Mouse (Mus musculus) CH12.LX (cell line): ENCODE data around the gene Fbxo47. TPM values are rescaled to one million over a fixed set of nuclear protein-coding genes. Genes with fewer than 3 reads are reported as not detected.

Source experiments
- DNase-seq: peaks from one replicate; pipeline ENCODE4 v3.0.0-alpha.2; 2013; ENCODE audit errors: extremely low read depth
- H3K27ac ChIP-seq: 2 replicates; pipeline ENCODE4 v1.5.1; 2012; ENCODE audit warnings: low read depth, mild to moderate bottlenecking, control low read depth, moderate library complexity; ENCODE audit not compliant: insufficient read depth
- H3K27me3 ChIP-seq: replicated peaks from 2 replicates; pipeline ENCODE3; 2012; ENCODE audit warnings: inconsistent platforms
- H3K36me3 ChIP-seq, 2 experiments: replicated peaks in 1 of 2; 2 replicates each; pipeline versions ENCODE3 to v1.6.1; 2012; ENCODE audit warnings: inconsistent platforms in 1 of 2, low read length in 1 of 2, mild to moderate bottlenecking in 1 of 2, mixed read lengths in 1 of 2, moderate library complexity in 1 of 2; ENCODE audit not compliant: control insufficient read depth in 1 of 2, insufficient read depth in 1 of 2
- H3K4me1 ChIP-seq, 2 experiments: 2 replicates each; pipeline ENCODE4 v1.6.1; 2012; ENCODE audit warnings: inconsistent platforms in 1 of 2, moderate library complexity in 1 of 2; ENCODE audit not compliant: insufficient read depth in 2 of 2, control insufficient read depth in 1 of 2
- H3K4me2 ChIP-seq: 2 replicates; pipeline ENCODE4 v1.6.1; 2012; ENCODE audit warnings: low read depth, mild to moderate bottlenecking, control low read depth; ENCODE audit not compliant: poor library complexity, insufficient read depth, severe bottlenecking
- H3K4me3 ChIP-seq, 3 experiments: fragments of 150-350 bp in 1 of 3; sonication (generic) in 1 of 3; replicated peaks in 1 of 3; 2 replicates each; pipeline versions ENCODE3 to v1.5.1; 2011 to 2012; ENCODE audit warnings: low read depth in 2 of 3, low read length in 2 of 3, mild to moderate bottlenecking in 2 of 3, moderate library complexity in 2 of 3, control low read depth in 1 of 3, improper control_type of control experiment in 1 of 3, inconsistent platforms in 1 of 3, mixed read lengths in 1 of 3; ENCODE audit not compliant: poor library complexity in 1 of 3
- H3K79me2 ChIP-seq: replicated peaks from 2 replicates; pipeline ENCODE4 v1.6.1; 2012; ENCODE audit warnings: mild to moderate bottlenecking, moderate library complexity; ENCODE audit not compliant: control insufficient read depth, poor library complexity, insufficient read depth, severe bottlenecking; ENCODE audit errors: extremely low read depth
- H3K9ac ChIP-seq: 2 replicates; pipeline ENCODE4 v1.6.1; 2012; ENCODE audit warnings: low read depth, mild to moderate bottlenecking, control low read depth, moderate library complexity; ENCODE audit not compliant: insufficient read depth
- H3K9me3 ChIP-seq: replicated peaks from 2 replicates; pipeline ENCODE3; 2012; ENCODE audit warnings: low read length, inconsistent platforms, mixed read lengths
- CHD1 ChIP-seq: IDR thresholded peaks from 2 replicates; pipeline ENCODE4 v1.6.1; 2012; ENCODE audit warnings: low read depth, low read length, improper control_type of control experiment, inconsistent platforms
- CHD2 ChIP-seq: IDR thresholded peaks from 2 replicates; pipeline ENCODE4 v1.6.1; 2011; ENCODE audit warnings: low read length, improper control_type of control experiment
- CTCF ChIP-seq, 2 experiments: IDR thresholded peaks in 1 of 2; conservative IDR thresholded peaks in 1 of 2; 2 replicates each; pipeline ENCODE4 v1.5.1; 2011 to 2012; ENCODE audit warnings: low read depth in 2 of 2, low read length in 2 of 2, improper control_type of control experiment in 1 of 2, inconsistent platforms in 1 of 2, mild to moderate bottlenecking in 1 of 2, moderate library complexity in 1 of 2
- ELF1 ChIP-seq: IDR thresholded peaks from 2 replicates; pipeline ENCODE4 v1.6.1; 2014; ENCODE audit warnings: low read depth, mild to moderate bottlenecking, inconsistent platforms, low read length, improper control_type of control experiment
- ETS1 ChIP-seq: conservative IDR thresholded peaks from 2 replicates; pipeline ENCODE4 v1.6.1; 2012; ENCODE audit warnings: low read depth, mild to moderate bottlenecking, inconsistent platforms, low read length, improper control_type of control experiment, moderate library complexity
- MAFK ChIP-seq: IDR thresholded peaks from 2 replicates; pipeline ENCODE4 v1.6.1; 2011; ENCODE audit warnings: low read length, improper control_type of control experiment; ENCODE audit not compliant: insufficient replicate concordance
- MAX ChIP-seq: IDR thresholded peaks from 2 replicates; pipeline ENCODE4 v1.6.1; 2011; ENCODE audit warnings: low read length, improper control_type of control experiment
- MEF2A ChIP-seq: IDR thresholded peaks from 2 replicates; pipeline ENCODE4 v1.6.1; 2014; ENCODE audit warnings: low read depth, mild to moderate bottlenecking, inconsistent platforms, low read length, improper control_type of control experiment, borderline replicate concordance
- MXI1 ChIP-seq: IDR thresholded peaks from 2 replicates; pipeline ENCODE4 v1.6.1; 2011; ENCODE audit warnings: mild to moderate bottlenecking, low read depth, low read length, improper control_type of control experiment
- NELFE ChIP-seq: IDR thresholded peaks from 2 replicates; pipeline ENCODE4 v1.6.1; 2011; ENCODE audit warnings: low read depth, low read length, improper control_type of control experiment
- NRF1 ChIP-seq: IDR thresholded peaks from 2 replicates; pipeline ENCODE4 v1.6.1; 2014; ENCODE audit warnings: low read depth, mild to moderate bottlenecking, inconsistent platforms, low read length, improper control_type of control experiment, moderate library complexity
- PAX5 ChIP-seq: IDR thresholded peaks from 2 replicates; pipeline ENCODE4 v1.6.1; 2012; ENCODE audit warnings: low read length, inconsistent platforms, mixed read lengths
- RAD21 ChIP-seq: IDR thresholded peaks from 2 replicates; pipeline ENCODE4 v1.6.1; 2011; ENCODE audit warnings: low read depth, mild to moderate bottlenecking, low read length, improper control_type of control experiment, moderate library complexity
- RCOR1 ChIP-seq: conservative IDR thresholded peaks from 2 replicates; pipeline ENCODE4 v1.6.1; 2012; ENCODE audit warnings: low read depth, mild to moderate bottlenecking, inconsistent platforms, low read length, improper control_type of control experiment
- TBP ChIP-seq: conservative IDR thresholded peaks from 2 replicates; pipeline ENCODE4 v1.6.1; 2011; ENCODE audit warnings: low read depth, low read length, improper control_type of control experiment
- TCF12 ChIP-seq: IDR thresholded peaks from 2 replicates; pipeline ENCODE4 v1.6.1; 2014; ENCODE audit warnings: low read depth, mild to moderate bottlenecking, inconsistent platforms, low read length, improper control_type of control experiment
- USF2 ChIP-seq: conservative IDR thresholded peaks from 2 replicates; pipeline ENCODE4 v1.6.1; 2011; ENCODE audit warnings: low read depth, low read length, improper control_type of control experiment
- dilution Hi-C: fragments of 300-500 bp; cut with MboI; formaldehyde crosslinking; loops from 2 replicates; pipeline ENCODE4 v1.14.3; 2020; ENCODE audit warnings: low sequenced_read_pairs; ENCODE audit not compliant: extremely low pct_unique_long_range_greater_than_20kb, extremely low pct_ligation_motif_present
- in situ Hi-C: fragments of 300-500 bp; cut with MboI; formaldehyde crosslinking; loops from 3 replicates; pipeline ENCODE4 v1.14.3; 2019; ENCODE audit warnings: low sequenced_read_pairs, low pct_ligation_motif_present, low pct_unique_long_range_greater_than_20kb, mixed read lengths
- polyA plus RNA-seq: library from polyadenylated mRNA; unstranded; fragments of >175 nt; gene quantifications from 2 replicates; pipeline ENCODE4 v1.2.1, GENCODE M21; 2012; ENCODE audit warnings: low read depth; ENCODE audit not compliant: insufficient read length
- total RNA-seq, 2 experiments: library from RNA; depleted of rRNA; stranded (reverse); fragments of 300-350 nt in 1 of 2; fragments of >200 nt in 1 of 2; gene quantifications; 2 replicates each; pipeline ENCODE4 v1.2.3; 2012 to 2014

Gene Fbxo47
- total and polyA plus RNA-seq, 3 experiments: 1.1 to 3.0 (median 2.0) TPM

DNA sequence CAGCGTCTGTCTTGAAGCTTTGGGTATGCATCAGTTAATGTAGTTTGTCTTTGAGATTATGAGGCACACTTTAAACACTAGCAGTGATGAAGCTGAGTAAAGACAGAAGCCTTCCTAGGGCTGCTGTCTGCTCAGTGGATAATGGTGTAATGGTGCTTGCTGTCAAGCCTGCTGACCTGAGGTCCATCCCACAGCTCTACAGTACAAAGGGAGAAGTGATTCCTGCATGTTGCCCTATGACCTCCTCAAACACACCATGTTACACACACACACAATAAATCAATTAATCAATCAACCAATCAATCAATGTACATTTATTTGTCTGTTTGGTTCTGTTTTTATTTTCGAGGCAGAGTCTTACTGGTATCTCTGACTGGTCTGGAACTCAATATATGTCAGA, 21.8 kb downstream of the Fbxo47 start:
- Histone ChIP-seq H3K27me3 (no peaks in the 10 kb centered on the region), H3K4me1 (no peaks in the 10 kb centered on the region), H3K79me2 (no peaks in the 10 kb centered on the region), H3K36me3 (no peaks in the 10 kb centered on the region), H3K9ac (no peak overlapping the region), H3K27ac (no peak overlapping the region), H3K4me3 (no peak overlapping the region), H3K9me3 (no peaks in the 10 kb centered on the region), H3K4me2 (no peak overlapping the region)
- TF ChIP-seq MAFK: no peak
- no peak for TF ChIP-seq NRF1
- no peak for TF ChIP-seq ETS1
- no peak for TF ChIP-seq RAD21
- no peak for TF ChIP-seq TCF12
- TF ChIP-seq MEF2A: no peak
- no peak for TF ChIP-seq CHD2
- no peak for TF ChIP-seq TBP
- no peak for TF ChIP-seq NELFE
- no peak for TF ChIP-seq CTCF (conservative IDR thresholded peaks at IDR 0.05 in 1 of 2, IDR thresholded peaks at IDR 0.05 in 1 of 2; ENCODE audit: low read depth in 2 of 2, low read length in 2 of 2)
- no peak for TF ChIP-seq CHD1
- no peak for DNase-seq
- dilution Hi-C loops: no loop called here
- in situ Hi-C loops: no loop called here

- Histone ChIP-seq H3K9me3 (no peaks in the 10 kb centered on the region), H3K4me1 (peaks cover 0 to 2% of the 10 kb centered on the region in 2 experiments; a peak in 1 of 4 replicates), H3K36me3 (no peaks in the 10 kb centered on the region), H3K4me3 (no peak overlapping the region), H3K27me3 (no peaks in the 10 kb centered on the region), H3K27ac (no peak overlapping the region), H3K4me2 (no peak overlapping the region), H3K9ac (no peak overlapping the region), H3K79me2 (no peaks in the 10 kb centered on the region; the same call in 1 of the 2 replicates)
- TF ChIP-seq NRF1 (no peak), ELF1 (no peak), MAX (no peak), TBP (no peak), USF2 (no peak), RCOR1 (no peak), PAX5 (no peak), MXI1 (no peak)
- in situ Hi-C loops (no loop called here), dilution Hi-C loops (no loop called here)
- no peak for DNase-seq
These were observed 28.5 kb downstream of the Fbxo47 start for GRCm38 (mm10) chr11:97855473-97855872.
